Mouse (Mus musculus) small intestine, adult 2 months (tissue): ENCODE results near the gene Syt14.

Experiments
- CTCF ChIP-seq: fragments of 200-500 bp; IDR thresholded peaks from 2 replicates; pipeline ENCODE4 v1.5.1; 2012; ENCODE audit warnings: low read depth, mild to moderate bottlenecking, control low read depth, inconsistent platforms, low read length, moderate library complexity, mixed read lengths; ENCODE audit not compliant: insufficient replicate concordance, insufficient read length; ENCODE audit errors: extremely low read depth
- POLR2A ChIP-seq: fragments of 200-500 bp; IDR thresholded peaks from 2 replicates; pipeline ENCODE4 v1.6.1; 2012; ENCODE audit warnings: low read depth, mild to moderate bottlenecking, control low read depth, inconsistent platforms, low read length, moderate library complexity

GRCm38 (mm10) chr1:192987203-192987602 is 48.4 kb downstream of the Syt14 start:
- no peak for TF ChIP-seq CTCF
- no peak for TF ChIP-seq POLR2A
